Mouse (Mus musculus): ENCODE results near the gene Fam117a. TPM values are rescaled to one million over a fixed set of nuclear protein-coding genes. Genes with fewer than 3 reads are reported as not detected.

Fam117a gene
- polyA plus RNA-seq, 1 experiment from 2014 or later = 8.8 TPM

DNA sequence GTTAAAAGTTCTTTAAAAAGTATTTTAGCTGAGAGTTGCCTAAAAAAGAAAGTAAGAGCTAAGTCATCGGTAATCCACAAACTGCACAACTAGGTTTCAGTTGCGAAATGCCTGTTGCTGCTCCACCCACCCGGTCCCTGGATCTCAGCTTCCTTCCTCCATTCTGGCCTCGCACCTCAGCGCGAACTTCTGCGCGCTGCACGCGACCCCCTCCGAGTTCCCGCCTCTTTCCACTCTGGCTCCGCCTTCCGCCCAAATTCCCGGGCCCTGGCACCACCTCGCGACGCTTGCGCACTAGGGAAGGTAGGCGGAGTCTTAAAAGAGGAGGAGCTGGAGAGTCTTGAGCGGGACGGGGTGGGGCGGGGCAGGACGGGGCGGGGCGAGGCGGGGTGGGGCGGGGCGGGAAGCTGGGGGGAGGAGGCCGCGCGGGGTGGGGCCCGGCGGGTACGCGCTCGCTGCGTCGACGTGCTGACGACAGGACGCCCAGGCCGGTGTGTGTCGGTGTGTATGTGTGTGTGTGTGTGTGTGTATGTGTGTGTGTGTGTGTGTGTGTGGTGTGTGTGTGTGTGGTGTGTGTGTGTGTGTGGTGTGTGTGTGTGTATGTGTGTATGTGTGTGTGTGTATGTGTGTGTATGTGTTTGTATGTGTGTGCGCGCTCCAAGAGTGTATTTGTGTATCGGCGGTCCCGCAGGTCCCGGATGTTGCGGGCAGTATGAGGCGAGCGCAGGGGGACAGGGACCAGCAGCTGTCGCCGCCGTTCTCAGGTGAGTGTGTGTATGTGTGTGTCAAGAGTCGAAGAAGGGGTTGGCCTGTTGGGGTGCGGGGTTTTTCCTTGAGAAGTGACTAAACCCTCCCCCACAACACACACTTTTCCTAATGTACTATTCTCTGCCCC is 77.1 kb downstream of the Fam117a start, which contains the start of gene Spop:
Spop (plus strand) TSS at position 440 of the 895 bp plus-strand sequence.
- H3K9me3 ChIP-seq (ENCODE audit: control insufficient read depth, low read length) = no peaks in the 10 kb centered on the region
- ATAC-seq = peak; percentile 89
- H3K4me3 ChIP-seq (ENCODE audit: low read length) = peak within 1 kb of the TSS; percentile 70
- peaks cover 9% of the 10 kb centered on the region for H3K4me1 ChIP-seq (ENCODE audit: control insufficient read depth, insufficient read depth, low read length)
- peak within 1 kb of the TSS; percentile 93 for H3K27ac ChIP-seq (ENCODE audit: low read length)
- H3K27me3 ChIP-seq (replicated peaks; ENCODE audit: control insufficient read depth, insufficient read depth, low read length) = 0 out of 2 replicates have a peak, but pooled peaks cover 2% of the 10 kb centered on the region
- H3K9ac ChIP-seq (ENCODE audit: low read depth, low read length) = peak within 1 kb of the TSS; percentile 75
- H3K36me3 ChIP-seq (ENCODE audit: control insufficient read depth, insufficient read depth, low read length) = no peaks in the 10 kb centered on the region
- 3% methylated on average over 46 of the region's 58 CpGs for WGBS
- H3K4me2 ChIP-seq (ENCODE audit: low read depth, low read length) = peak within 1 kb of the TSS; percentile 72

DNA sequence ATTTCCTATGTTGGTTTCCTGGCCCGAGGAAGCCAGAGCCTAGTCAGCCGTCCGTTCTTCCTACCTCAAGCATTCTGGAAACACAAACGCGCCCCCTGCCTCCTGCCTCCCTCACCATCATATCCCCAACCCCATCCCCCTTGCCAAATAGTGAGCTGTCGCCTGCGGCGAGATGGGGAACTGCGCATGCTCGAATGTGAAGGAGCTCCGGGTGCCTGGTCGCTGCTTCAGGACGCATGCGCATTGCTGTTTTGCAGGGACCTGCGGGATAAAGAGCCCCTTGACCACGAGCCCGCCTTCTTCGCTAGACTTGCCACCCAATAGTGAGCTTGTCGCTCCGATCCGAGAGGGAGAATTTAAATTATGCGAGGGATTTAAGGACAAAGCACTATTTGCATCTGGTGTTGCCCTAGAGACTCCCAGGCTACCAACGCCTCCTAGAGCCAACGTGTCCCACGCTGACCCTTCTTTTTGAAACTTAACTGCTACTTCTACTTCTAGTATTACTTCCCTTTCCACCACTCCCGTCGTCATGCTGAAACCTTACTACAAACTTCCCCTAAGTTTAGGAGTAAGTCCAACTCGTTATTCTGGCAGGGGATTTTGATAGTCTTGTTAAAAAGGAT is 77.8 kb downstream of the Fam117a start:
- no peaks in the 10 kb centered on the region for H3K9me3 ChIP-seq (ENCODE audit: control insufficient read depth, low read length)
- H3K4me2 ChIP-seq (ENCODE audit: low read depth, low read length) = peak overlapping the region; percentile 72
- 0 out of 2 replicates have a peak, but pooled peaks cover 2% of the 10 kb centered on the region for H3K27me3 ChIP-seq (replicated peaks; ENCODE audit: control insufficient read depth, insufficient read depth, low read length)
- peak; percentile 86 for ATAC-seq
- H3K27ac ChIP-seq (ENCODE audit: low read length) = peak overlapping the region; percentile 93
- peak overlapping the region; percentile 70 for H3K4me3 ChIP-seq (ENCODE audit: low read length)
- H3K4me1 ChIP-seq (ENCODE audit: control insufficient read depth, insufficient read depth, low read length) = peaks cover 9% of the 10 kb centered on the region
- WGBS = under 1% methylated on average over 28 of the region's 28 CpGs
- peak overlapping the region; percentile 75 for H3K9ac ChIP-seq (ENCODE audit: low read depth, low read length)
- no peaks in the 10 kb centered on the region for H3K36me3 ChIP-seq (ENCODE audit: control insufficient read depth, insufficient read depth, low read length)

DNA sequence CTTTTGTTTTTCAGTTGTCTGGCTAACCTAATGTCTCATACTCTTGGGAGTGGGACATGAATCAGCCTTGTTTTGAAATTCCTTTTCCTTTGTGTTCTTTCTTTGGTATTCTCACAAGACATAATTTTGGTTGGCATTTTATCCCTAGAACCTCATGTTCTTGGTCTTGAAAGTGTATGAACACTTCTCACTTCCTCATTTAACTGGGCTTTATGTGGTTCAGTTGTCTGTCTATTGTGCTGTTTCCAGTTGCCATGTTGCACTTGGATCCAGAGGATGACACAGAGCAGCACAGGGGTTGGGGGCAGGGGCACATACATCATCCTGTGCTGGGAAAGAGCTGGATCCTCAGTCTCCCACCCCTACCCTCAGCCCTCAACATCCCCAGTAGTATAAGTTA is 79.1 kb downstream of the Fam117a start:
- no peaks in the 10 kb centered on the region for H3K9me3 ChIP-seq (ENCODE audit: control insufficient read depth, low read length)
- H3K4me2 ChIP-seq (ENCODE audit: low read depth, low read length) = peak overlapping the region; percentile 33
- no peak for ATAC-seq
- H3K9ac ChIP-seq (ENCODE audit: low read depth, low read length) = no peak overlapping the region
- H3K36me3 ChIP-seq (ENCODE audit: control insufficient read depth, insufficient read depth, low read length) = no peaks in the 10 kb centered on the region
- no peak overlapping the region for H3K27ac ChIP-seq (ENCODE audit: low read length)
- H3K27me3 ChIP-seq (replicated peaks; ENCODE audit: control insufficient read depth, insufficient read depth, low read length) = 0 out of 2 replicates have a peak, but pooled peaks cover 2% of the 10 kb centered on the region
- no peak overlapping the region for H3K4me3 ChIP-seq (ENCODE audit: low read length)
- peaks cover 9% of the 10 kb centered on the region for H3K4me1 ChIP-seq (ENCODE audit: control insufficient read depth, insufficient read depth, low read length)

DNA sequence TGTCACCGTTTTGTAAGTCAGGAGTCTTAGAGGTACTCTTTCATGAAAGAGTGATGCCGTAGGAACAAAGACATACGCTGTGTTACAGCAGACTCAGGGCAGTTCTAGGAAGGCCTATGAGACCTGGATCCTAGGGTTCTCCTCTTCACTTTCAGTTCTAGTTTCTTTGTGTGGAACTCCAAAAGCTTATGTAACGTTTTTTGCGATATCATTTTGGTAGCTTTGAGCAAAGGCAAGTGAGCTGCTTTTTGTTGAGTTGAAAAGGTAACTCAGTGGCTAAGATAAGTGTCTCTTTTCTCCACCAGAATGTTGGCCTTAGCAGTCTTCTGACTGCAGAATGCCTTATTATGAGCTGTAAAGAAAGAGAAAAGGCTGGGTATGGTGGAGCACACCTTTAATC is 80.5 kb downstream of the Fam117a start:
- WGBS = 91% methylated on average over 5 of the region's 5 CpGs
- H3K9me3 ChIP-seq (ENCODE audit: control insufficient read depth, low read length) = no peaks in the 10 kb centered on the region
- H3K4me3 ChIP-seq (ENCODE audit: low read length) = no peak overlapping the region
- no peak overlapping the region for H3K27ac ChIP-seq (ENCODE audit: low read length)
- no peak for ATAC-seq
- no peaks in the 10 kb centered on the region for H3K36me3 ChIP-seq (ENCODE audit: control insufficient read depth, insufficient read depth, low read length)
- H3K27me3 ChIP-seq (replicated peaks; ENCODE audit: control insufficient read depth, insufficient read depth, low read length) = 0 out of 2 replicates have a peak, but pooled peaks cover 2% of the 10 kb centered on the region
- peaks cover 9% of the 10 kb centered on the region for H3K4me1 ChIP-seq (ENCODE audit: control insufficient read depth, insufficient read depth, low read length)
- no peak overlapping the region for H3K4me2 ChIP-seq (ENCODE audit: low read depth, low read length)
- H3K9ac ChIP-seq (ENCODE audit: low read depth, low read length) = no peak overlapping the region

DNA sequence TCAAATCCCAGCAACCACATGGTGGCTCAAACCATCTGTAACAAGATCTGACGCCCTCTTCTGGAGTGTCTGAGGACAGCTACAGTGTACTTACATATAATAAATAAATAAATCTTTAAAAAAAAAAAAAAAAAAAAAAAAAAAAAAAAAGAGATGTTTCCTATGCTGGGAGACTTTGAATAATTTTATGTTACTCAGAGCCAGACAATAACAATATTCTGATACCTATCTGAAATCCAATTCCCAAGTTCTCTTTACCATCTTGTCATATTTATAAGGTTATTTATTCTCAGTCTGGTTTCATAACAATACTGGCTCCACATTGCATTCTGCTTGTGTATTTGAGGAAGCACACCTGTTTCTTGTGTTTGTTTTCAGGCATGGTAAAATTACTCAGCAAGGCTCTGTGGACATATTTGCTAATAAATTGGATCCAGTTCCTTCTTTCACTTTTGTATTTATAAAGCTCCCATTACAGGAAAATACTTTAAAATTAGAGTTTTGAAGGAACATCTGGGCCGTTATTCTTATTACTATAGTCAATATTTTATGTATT is 84.1 kb downstream of the Fam117a start:
- H3K4me1 ChIP-seq (ENCODE audit: control insufficient read depth, insufficient read depth, low read length) = peaks cover 3% of the 10 kb centered on the region
- no peak overlapping the region for H3K9ac ChIP-seq (ENCODE audit: low read depth, low read length)
- no peak overlapping the region for H3K4me2 ChIP-seq (ENCODE audit: low read depth, low read length)
- H3K27me3 ChIP-seq (replicated peaks; ENCODE audit: control insufficient read depth, insufficient read depth, low read length) = no peaks in the 10 kb centered on the region
- H3K36me3 ChIP-seq (ENCODE audit: control insufficient read depth, insufficient read depth, low read length) = no peaks in the 10 kb centered on the region
- no peak overlapping the region for H3K27ac ChIP-seq (ENCODE audit: low read length)
- no peak for ATAC-seq
- no peaks in the 10 kb centered on the region for H3K9me3 ChIP-seq (ENCODE audit: control insufficient read depth, low read length)
- no peak overlapping the region for H3K4me3 ChIP-seq (ENCODE audit: low read length)
- 69% methylated on average over 2 of the region's 2 CpGs for WGBS

DNA sequence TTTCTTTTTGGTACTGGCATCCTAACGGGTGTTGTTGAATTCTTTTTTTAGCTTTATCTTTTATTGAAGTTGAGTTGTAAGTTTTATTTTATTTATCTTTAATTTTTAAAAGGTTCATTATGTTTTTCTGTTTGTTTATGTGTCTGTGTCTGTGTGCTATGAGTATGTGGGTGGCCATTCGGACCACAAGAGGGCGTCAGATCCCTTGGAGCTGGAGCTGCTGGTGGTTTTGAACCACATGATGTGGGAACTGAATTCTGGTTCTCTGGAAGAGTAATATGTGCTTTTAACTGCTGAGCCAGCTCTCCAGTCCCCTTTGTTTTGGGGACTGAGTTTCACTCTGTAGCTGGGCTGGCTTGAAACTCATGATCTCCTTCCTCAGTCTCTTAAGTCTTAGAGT is 86.7 kb downstream of the Fam117a start:
- Histone ChIP-seq H3K27me3 (replicated peaks; ENCODE audit: control insufficient read depth, insufficient read depth, low read length) (no peaks in the 10 kb centered on the region), H3K27ac (ENCODE audit: low read length) (no peak overlapping the region), H3K4me2 (ENCODE audit: low read depth, low read length) (no peak overlapping the region), H3K9me3 (ENCODE audit: control insufficient read depth, low read length) (no peaks in the 10 kb centered on the region), H3K4me3 (ENCODE audit: low read length) (no peak overlapping the region), H3K9ac (ENCODE audit: low read depth, low read length) (no peak overlapping the region), H3K4me1 (ENCODE audit: control insufficient read depth, insufficient read depth, low read length) (no peaks in the 10 kb centered on the region), H3K36me3 (ENCODE audit: control insufficient read depth, insufficient read depth, low read length) (no peaks in the 10 kb centered on the region)
- ATAC-seq = no peak
- WGBS = 82% methylated on average over 3 of the region's 3 CpGs

DNA sequence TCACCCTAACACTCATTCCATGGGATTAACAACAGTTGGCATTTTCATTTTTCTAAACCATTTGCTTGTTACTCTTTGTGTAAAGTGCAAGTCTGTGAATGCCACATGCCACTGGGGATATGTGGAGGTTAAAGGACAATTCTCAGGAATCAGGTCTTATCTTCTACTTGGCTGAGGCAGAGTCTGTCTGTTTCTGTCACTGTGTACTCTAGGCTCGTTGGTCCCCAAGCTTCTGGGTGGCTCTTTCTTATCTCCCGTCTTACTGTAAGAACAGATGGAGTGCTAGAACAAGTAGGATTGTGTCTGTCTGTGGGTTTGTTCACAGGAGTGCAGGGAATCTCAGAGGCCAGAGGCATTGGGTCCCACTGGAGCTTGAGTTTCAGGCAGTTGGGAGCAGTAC is 94.5 kb downstream of the Fam117a start:
- H3K9me3 ChIP-seq (ENCODE audit: control insufficient read depth, low read length) = no peaks in the 10 kb centered on the region
- H3K9ac ChIP-seq (ENCODE audit: low read depth, low read length) = no peak overlapping the region
- H3K27me3 ChIP-seq (replicated peaks; ENCODE audit: control insufficient read depth, insufficient read depth, low read length) = no peaks in the 10 kb centered on the region
- H3K4me3 ChIP-seq (ENCODE audit: low read length) = no peak overlapping the region
- no peak overlapping the region for H3K27ac ChIP-seq (ENCODE audit: low read length)
- peak; percentile 56; the same call in 1 of the 2 replicates for ATAC-seq
- peaks cover 4% of the 10 kb centered on the region; the same call in 1 of the 2 replicates for H3K4me1 ChIP-seq (ENCODE audit: control insufficient read depth, insufficient read depth, low read length)
- H3K4me2 ChIP-seq (ENCODE audit: low read depth, low read length) = no peak overlapping the region
- WGBS = 64% methylated on average over 2 of the region's 2 CpGs
- no peaks in the 10 kb centered on the region for H3K36me3 ChIP-seq (ENCODE audit: control insufficient read depth, insufficient read depth, low read length)
